Mouse (Mus musculus) common myeloid progenitor, adult 5-6 weeks (primary cell): Measurements from ENCODE around the gene Gm42674. TPM values are rescaled to one million over a fixed set of nuclear protein-coding genes. Genes with fewer than 3 reads are reported as not detected.

ENCODE experiments used
- total RNA-seq: library from RNA; stranded (forward); fragments of 200-1000, 187-1606 nt; gene quantifications from 2 replicates; pipeline ENCODE4 v1.2.3, GENCODE M21; 2017

Gm42674 gene
- total RNA-seq, 1 experiment from 2014 or later, result not detected

Other genes starting within 250 kb of the Gm42674 start
- 1.1 and 1.2 TPM in 2 replicates for gene Slc27a3, start 212.0 kb upstream of the Gm42674 start, total RNA-seq
- 19.2 and 21.7 TPM in 2 replicates for gene Ints3, start 168.3 kb upstream of the Gm42674 start, total RNA-seq
- not detected in 2 replicates for gene Npr1, start 136.0 kb upstream of the Gm42674 start, total RNA-seq
- gene Ilf2, start 125.8 kb upstream of the Gm42674 start, total RNA-seq, result 200 and 222 TPM in 2 replicates
- 37.3 and 43.3 TPM in 2 replicates for gene Snapin, start 110.9 kb upstream of the Gm42674 start, total RNA-seq
- 88.3 and 113 TPM in 2 replicates for gene Chtop, start 92.4 kb upstream of the Gm42674 start, total RNA-seq
- gene S100a1, start 87.5 kb upstream of the Gm42674 start, total RNA-seq, result 68.0 and 72.4 TPM in 2 replicates
- gene S100a13, start 87.5 kb upstream of the Gm42674 start, total RNA-seq, result 45.3 and 46.6 TPM in 2 replicates
- gene S100a14, start 75.0 kb upstream of the Gm42674 start, total RNA-seq, result not detected in 2 replicates
- not detected in 2 replicates for gene S100a16, start 64.7 kb upstream of the Gm42674 start, total RNA-seq
- gene S100a3, start 41.3 kb upstream of the Gm42674 start, total RNA-seq, result 0.49 TPM in 1 of 2 replicates, not detected in the other
- not detected in 2 replicates for gene S100a2, start 11.7 kb upstream of the Gm42674 start, total RNA-seq
- gene S100a4, start 1.9 kb downstream of the Gm42674 start, total RNA-seq, result 15.1 and 35.7 TPM in 2 replicates
- not detected in 2 replicates for gene S100a5, start 6.6 kb downstream of the Gm42674 start, total RNA-seq
- gene S100a6, start 11.0 kb downstream of the Gm42674 start, total RNA-seq, result 8.0 and 14.7 TPM in 2 replicates
- not detected in 2 replicates for gene S100a7a, start 52.1 kb downstream of the Gm42674 start, total RNA-seq
- 430 and 433 TPM in 2 replicates for gene S100a8, start 67.1 kb downstream of the Gm42674 start, total RNA-seq
- 306 and 341 TPM in 2 replicates for gene S100a9, start 93.8 kb downstream of the Gm42674 start, total RNA-seq
- not detected in 2 replicates for gene Pglyrp4, start 125.0 kb downstream of the Gm42674 start, total RNA-seq
- not detected in 2 replicates for gene Gm5849, start 176.0 kb downstream of the Gm42674 start, total RNA-seq